Mouse (Mus musculus) frontal cortex, postnatal 36 days (tissue): ENCODE measurements around the gene Cux2.

Experiments used
- DNase-seq, 2 experiments: peaks; one replicate each; pipeline ENCODE4 v3.0.0; 2022; ENCODE audit warnings: low spot score in 2 of 2

Gene Cux2

DNA sequence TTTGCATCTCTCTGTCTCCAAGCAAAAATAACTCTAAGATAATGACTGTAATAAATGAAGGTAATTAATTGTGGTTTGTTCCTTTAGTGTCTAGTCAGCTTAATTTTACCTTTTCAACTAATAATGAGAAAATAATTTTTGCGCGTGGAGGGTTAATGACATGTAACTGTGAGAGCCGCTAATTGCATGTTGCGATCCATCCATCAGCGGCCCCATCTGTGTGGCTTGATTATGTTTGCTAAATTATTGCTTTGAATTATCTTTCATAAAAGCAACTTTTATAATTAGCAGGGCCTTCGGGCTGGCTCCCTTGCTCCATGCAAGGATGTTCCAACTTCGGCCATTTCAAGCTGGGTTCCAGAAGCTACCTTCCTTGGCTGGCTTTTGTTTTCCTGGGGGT lies 130.7 kb downstream of the Cux2 start:
- no peak for DNase-seq

DNA sequence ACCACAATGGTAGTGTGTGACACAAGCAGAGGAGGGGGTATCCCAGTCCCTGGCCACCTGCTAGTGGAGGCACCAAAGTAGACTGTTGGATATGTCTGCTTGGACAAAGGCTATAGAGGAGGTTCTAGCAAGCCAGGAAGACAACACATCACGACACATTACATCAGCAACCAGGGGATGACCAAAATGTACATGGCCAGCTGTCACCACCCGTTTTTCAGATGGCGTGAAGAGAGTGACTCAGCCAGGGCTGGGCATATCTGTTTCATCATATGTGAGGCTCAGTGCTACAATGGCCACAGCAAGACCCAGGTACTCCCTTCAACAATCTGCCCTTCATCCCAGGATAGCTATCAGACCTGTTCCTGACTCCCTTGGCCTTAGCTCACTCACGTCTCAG lies 133.1 kb downstream of the Cux2 start:
- no peak for DNase-seq

DNA sequence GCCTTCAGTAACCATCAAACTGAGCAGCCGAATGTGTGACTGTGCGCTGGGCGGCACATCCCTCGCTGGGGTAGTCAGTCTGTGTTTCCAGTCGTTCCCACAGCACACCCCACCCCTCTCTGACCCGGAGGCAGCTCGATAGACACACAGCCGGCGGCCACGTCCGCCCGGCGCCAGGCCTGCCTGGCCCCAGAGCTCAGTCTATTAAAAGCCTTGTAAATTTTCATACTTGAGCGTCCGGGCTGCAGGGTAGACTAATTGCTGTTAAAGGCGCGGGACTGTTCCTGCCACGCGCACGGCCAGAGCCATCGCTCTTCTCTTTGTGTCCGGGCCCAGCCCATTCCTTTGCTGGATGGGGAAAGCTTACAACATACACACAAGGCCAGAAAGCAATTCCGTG lies 135.9 kb downstream of the Cux2 start:
- no peak for DNase-seq

DNA sequence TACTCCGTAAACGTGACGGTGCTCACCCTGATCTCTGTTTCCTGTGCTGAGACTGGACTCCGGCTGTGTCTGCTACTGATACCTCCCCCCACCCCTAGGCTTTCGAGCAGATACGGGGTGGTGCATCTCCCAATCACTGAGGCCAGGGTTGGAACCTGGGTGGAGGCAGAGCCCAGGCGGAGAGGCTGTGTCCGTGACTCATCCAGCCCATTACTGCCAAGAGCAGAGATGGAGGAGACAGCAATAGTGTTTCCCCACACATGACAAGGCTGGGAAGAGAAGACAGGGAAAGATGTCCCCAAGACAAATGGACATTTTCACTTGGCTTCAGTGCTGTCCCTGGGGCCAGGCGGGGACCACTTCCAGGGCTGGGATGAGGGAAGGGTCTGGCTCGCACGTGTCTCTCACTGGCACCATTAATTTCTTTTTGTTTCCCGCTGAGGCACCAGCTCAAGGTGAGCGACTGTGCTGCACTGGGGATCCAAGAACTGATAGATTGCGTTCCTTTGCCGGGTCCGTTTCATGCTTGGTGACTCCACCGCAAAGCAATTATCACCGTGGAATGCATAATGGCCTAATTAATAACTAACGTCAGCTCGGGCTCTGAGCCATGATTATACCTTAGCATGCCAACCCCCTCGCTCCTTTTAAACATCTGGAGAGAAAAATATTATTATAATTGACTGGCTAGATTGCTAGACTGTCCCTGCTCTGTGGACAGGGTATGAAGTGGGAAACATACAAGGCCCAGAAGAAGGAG lies 140.5 kb downstream of the Cux2 start:
- no peak for DNase-seq

DNA sequence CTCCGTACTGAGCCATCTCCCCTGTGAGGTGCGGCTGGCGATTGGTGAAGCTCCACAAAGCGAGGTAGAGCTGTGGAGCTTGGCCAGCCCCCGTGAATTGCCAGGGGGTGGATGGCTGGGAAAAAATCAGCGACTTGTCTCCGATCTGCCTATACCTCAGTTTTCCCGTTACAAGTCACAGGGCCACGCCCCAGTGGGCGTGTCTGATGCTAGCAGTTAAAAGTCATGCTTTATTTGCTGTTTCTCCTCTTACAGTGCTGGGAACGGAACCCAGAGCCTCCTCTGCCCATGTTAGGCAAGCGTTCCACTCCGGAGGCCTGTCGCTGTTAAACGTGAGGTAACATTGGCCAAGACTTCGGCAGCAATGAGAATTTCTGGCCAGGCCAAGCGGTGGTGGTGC lies 144.2 kb downstream of the Cux2 start:
- no peak for DNase-seq

DNA sequence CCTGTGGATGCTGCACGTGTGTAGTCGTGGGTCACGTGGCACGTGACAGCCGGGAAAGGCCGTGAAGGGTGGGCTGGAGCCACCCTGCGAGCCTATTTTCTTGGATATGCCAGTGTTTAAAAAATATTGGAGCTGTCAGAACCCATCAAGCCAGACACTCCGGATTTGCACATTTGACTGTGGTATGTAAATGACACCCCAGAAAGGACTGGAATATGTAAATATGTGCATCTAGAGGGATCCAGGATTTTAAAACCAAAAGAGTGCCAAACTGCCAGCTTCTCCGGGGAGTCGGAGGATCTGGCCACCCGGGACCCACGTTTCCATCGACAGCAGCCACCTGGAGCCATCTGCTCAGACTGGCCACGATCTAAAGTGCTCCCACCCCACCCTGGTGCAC lies 145.1 kb downstream of the Cux2 start:
- DNase-seq, result no peak

DNA sequence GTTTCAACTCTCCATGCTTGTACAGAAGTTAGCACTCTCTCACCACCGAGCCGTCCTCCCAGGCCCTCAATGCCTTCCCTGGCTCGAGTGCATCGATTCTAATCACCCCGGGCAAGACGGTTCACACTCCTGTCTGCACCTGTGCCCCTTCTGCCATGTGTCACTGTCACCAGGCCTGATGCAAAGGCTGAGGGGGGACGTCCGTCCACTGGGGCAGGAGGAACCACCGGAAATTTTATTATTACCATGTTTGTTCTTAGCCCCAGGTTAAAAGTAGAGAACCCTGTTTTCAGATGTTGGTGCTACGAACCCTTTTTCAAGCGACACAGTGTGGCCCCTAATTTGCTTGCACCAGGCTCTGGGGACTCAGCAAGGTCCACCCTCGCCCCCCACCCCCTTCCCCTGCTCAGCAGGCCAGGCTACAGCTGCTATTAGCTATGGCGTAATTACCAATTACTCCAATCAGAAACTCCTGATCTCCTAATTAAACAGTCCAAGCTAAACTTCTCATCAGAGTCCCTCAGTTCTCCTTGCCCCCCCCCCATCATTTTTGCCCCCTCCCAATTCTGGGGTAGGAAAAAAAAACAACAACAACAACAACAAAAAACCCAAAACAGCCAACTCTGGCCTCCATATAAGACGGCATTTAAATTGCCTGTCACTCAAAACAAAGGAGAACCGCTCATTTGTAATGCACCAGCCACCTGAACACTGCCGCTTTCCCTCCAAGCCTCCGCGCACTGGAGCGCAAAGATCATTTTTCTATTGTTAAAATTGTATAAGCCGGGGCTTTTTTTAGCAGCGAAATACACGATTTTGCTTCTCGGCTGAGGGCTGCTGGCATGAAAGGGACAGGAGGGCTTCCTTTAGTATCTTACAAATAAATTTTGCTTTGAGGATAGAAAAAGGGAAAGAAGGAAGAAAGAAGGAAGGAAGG lies 146.8 kb downstream of the Cux2 start:
- DNase-seq, result no peak

DNA sequence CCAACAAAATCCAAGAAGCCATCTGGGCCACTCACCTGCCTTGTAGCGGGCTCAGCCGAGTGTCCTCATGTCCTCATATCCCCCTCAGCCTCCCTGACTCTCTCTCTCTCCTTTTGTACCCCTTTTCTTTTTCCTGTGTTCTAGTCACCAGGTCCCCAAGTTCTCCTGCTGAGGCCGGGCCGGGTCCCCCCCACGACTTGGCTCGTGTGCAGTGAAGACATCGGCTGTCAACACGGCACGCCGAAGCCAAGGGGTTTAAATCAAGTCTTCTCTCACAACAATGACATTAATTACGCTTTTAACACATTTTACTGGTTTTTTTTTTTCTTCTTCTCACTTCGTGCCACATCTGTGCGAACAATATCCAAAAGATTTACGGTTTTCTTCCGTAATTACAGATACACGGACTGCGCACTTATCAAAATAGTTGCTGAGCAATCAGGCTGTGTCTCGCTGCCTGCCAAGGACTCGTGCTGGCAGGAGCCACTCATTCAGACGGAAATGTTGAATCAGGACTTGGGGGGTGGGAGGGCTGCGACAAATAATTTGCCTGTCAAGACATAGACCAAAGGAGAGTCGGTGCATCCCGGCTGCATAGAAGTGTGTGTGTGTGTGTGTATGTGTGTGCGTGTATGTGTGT lies 154.7 kb downstream of the Cux2 start:
- DNase-seq, result no peak

DNA sequence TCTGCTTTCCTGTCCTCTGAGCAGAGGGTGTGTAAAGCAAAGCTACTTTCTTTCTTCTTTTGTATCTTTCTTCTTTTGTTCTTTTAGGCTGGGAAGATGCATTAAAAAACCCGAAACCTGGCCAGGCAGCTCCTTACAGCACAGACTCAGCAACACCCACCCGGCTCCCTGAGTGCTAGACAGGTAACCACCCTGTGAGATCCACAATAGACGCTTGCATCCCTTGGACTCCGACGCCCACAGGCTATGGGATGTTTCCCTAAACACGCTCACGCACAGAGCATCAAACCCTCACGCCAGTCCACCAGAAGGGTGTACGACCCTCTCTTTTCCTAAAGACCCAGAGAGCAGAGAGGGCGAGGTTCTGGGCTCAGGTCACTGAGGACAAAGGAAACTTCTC lies 155.3 kb downstream of the Cux2 start:
- DNase-seq, result no peak

DNA sequence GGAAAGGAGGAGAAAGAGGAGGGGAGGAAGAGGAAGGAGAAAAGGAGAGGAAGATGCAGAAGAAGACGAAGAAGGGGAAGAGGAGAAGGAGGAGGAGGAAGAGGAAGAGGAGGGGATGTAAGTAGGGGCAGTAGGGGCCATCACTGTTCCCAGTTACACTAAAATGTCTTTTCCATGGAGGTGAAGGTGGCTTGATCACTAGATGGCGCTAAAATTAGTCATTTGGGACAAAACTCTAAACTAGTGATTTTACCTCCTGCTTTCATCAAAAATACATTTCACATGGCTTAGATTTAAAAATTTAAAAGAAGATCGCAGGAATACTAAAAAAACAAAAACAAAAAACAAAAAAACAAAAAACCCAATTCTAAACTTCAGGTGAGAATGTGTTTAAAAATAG lies 156.3 kb downstream of the Cux2 start:
- DNase-seq, result no peak

DNA sequence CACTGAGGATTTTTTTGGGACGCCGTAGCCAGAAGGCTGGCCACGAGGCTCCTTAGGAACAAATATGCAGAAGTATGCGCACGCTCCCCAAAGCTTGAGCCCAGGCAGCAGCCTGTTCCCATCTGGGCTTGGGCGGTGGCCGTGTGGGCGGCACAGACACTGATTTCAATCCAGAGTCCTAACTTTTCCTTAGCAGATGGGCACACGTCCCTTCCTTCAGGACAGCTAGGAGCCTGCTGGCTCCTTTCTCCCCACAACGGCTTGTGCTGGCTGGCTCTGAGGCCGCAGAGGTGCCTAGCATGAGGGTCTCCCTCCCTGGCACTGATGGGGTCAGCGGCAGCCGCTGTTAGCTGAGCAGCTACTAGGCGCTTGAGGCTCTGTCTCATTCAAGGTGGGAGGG lies 157.6 kb downstream of the Cux2 start:
- peak; percentile 78 to 90 for DNase-seq

DNA sequence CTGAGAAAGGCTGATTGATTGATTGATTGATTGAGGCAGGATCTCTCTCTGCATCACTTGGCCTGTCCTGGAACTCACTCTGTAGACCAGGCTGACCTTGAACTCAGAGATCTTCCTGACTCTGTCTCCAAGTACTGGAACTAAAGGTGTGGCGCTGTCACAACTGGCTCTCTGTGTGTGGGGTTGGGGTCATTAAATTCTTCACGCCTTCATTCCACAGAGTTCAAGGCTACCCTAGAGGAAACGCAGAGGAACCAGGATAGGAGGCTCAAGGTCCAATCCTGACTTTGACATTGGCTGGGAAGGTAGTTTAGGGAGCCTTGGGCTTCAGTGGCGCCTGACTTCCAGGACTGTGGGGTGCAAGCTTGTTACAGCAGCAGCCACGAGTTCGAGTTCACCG lies 159.0 kb downstream of the Cux2 start:
- no peak for DNase-seq

DNA sequence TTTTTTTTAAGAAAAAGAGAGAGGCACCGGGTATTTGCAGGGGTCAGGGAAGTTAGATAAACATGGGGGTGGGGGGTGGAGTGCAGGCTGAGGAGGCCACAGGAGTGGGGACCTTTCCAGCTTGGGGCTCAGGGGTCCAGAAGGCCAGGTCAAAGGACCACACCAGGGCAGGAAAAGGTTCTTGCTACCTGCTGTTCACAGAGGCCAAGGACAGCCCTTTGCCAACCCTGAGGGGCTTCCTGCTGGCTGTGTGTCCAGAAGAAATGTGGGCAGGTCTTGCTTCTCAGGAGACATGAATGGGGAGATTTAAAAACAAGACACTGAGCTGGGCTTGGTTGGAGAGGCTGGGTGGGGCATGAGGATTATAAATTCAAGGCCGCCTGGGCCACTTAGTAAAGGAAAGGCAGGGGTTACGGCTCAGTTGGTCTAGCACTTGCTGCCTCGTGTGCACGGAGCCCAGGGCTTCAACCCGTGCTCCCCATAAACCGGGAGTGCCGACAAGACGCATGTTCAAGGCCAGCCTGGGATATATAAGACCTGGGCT lies 160.0 kb downstream of the Cux2 start:
- no peak for DNase-seq

DNA sequence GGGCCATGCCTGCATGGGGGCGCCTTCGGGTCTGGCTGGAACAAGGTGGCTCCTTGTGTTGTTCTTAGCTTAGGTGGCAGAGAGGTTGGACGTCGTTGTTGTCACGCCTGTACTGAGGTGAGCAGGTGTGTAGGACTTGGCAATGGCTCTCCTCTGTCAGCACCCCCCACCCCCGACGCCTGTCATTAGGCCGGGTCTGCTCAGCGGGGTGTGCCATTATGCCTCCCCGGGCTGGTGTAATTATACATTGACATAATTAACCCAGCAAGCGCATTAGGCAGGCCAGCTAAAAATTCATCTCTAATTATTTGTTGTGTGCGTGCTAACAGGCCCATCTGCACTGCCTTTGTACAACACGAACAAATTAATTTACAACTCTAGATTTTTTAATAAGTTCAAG lies 160.5 kb downstream of the Cux2 start:
- no peak for DNase-seq

DNA sequence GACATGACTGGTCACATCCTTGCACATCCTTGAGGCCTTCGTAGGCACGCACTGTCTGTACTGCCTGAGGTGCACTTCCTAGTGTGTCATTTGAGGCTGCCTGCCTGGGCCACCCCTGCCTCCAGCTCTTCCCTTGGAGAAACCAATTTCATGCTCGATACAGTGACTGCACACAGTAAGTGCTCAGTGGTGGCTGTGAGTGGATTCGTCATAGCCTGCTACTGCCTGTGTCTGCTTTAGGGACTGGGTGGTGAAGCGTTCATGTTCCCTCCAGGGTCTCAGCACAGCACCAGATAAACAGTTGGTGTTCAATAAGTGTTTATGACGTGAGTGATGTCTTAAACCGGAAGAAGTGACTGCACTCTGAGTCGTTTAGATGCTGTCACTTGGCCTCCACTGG lies 166.5 kb downstream of the Cux2 start:
- no peak for DNase-seq

DNA sequence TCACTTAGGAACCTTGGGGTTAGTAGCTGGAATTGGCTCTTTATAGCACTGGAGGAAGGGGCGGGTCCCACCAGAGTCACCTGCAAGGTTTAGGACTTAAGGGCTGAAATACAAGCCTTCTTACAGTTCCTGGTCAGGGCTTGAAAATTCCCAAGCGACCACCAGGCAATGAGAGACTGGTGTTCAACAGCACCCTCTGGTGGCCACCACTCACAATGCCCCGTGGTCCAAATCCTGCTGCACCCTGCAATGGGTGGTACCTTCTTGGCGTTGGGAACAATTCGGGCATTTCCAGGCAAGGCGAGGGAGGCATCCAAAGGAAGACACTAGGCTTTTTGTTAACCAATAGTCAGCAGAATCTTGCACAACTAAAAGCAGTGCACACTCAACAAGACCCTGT lies 170.7 kb downstream of the Cux2 start:
- DNase-seq, result no peak

DNA sequence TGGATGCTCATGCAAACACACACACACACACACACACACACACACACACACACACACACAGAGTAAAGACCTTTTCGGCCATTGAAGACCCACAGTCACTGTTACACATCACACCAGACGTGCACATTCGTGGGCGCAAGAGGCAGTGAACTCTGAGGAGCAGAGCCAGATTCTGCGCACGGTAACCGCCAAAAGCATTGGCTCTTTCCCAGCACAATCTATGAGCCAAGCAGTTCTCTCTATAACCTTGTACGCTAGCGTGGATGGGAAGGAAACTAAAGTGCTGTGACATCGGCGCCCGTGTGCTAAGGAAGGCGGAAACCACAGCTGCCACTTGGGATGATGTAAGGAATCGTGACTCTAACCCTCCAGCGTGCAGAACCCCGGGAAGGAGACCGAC lies 171.2 kb downstream of the Cux2 start:
- DNase-seq, result no peak

DNA sequence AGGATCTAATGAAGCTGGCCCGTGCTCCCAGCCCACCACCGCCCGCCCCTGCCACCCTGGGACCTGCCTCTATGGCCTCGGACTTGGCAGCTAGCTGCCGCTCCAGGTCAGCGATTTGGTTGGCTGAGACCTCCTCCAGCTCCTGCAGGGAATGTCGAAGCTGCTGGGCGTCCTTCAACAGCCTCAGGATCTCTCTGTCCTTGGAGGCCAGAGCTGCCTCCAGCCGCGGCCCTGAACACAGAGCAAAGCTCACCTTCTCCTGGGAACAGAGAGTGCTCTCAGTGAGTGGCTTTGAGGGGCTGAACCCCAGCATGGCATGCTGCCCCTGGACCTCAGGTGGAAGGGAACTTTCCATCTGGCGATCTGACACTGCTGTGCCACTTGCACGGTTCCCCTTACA lies 173.0 kb downstream of the Cux2 start:
- DNase-seq, result no peak

DNA sequence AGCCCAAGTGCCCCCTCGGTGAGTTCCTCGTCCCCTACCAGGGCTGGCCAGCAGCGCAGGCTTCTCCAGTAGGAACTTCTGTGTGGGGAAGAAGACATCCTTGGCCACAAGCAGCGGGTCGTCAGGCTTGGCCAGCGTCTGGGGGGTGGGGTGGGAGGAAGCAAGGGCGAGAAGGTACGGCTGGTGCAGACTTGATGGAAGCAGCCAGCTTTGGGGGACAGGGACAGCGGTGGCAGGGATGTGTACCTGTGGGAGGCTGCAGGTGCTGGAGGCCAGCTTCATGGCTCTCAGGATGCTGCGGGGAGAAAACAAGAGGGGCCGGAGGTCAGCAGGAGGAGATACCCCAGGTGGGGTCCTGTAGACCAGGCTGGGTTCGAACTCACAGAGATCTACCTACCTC lies 174.9 kb downstream of the Cux2 start:
- no peak for DNase-seq

DNA sequence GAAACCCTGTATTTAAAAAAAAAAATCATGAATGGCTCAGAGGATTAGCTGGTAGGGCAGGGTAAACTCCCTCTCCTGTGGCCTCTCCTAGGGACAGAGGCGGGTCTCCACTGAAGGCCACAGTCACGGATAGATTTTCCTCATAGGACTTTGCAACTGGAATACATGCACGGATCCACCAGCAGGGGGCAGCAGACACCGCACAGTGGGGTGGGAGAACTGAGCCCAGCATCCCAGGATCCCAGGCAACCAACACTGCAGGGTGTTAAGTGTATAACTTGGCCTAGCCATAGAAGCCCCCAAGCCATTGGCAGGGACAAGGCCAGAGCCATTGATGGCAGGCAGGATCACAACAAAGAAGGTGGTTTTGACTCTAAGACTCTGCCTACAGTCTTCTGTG lies 177.7 kb downstream of the Cux2 start:
- peak; percentile 81 to 83 for DNase-seq

DNA sequence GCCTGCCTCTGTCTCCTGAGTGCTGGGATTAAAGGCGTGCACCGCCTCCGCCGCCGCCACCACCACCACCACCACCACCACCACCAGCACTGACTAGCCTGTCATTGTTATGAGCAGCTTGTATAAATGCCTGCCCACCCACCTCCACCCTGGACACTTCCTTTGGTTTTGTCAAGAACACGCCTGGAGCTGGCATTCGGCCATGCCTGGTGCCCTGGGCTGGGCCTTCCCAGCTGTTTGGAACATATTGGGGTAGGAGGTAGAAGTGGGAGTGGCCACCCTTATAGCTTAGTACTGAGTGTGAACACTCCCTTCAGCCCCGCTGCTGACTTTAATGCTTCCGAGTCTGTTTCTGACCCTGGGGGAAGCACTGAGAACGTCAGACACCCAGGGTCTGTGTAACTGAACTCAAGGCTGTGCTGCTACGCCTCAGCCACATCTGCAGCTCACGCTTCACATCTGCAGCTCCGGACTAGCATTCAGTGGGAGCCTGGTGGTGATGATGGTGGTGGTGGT lies 178.3 kb downstream of the Cux2 start:
- DNase-seq, result no peak

DNA sequence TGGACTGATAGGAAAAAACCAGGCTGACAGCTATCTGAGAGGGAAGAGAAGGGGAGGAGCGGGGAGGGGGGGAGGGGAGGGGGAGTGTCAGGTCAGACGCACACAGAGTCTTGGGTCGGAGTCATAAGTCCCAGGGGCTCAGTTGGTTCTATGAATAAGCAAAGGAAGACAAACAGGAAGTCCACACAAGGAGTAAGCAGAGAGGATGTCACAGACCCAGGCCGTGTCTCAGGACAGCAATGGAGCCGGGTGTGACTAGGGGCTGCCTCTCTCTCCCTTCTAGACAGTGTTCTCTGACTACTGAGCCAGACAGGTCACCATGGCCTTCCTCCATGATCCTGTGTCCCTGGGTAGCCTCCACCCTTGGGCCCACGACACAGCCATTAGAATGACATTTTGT lies 179.1 kb downstream of the Cux2 start:
- no peak for DNase-seq
